Mouse (Mus musculus) right cerebral cortex, adult 2 months (tissue): ENCODE data around the gene Stat3.
A peak's percentile ranks its signal among the peaks of the same experiment; 100 is the strongest.

Experiments
- DNase-seq, 2 experiments: peaks; one replicate each; pipeline ENCODE4 v3.0.0; 2021 to 2022; ENCODE audit warnings: low spot score in 2 of 2

The Stat3 gene

DNA sequence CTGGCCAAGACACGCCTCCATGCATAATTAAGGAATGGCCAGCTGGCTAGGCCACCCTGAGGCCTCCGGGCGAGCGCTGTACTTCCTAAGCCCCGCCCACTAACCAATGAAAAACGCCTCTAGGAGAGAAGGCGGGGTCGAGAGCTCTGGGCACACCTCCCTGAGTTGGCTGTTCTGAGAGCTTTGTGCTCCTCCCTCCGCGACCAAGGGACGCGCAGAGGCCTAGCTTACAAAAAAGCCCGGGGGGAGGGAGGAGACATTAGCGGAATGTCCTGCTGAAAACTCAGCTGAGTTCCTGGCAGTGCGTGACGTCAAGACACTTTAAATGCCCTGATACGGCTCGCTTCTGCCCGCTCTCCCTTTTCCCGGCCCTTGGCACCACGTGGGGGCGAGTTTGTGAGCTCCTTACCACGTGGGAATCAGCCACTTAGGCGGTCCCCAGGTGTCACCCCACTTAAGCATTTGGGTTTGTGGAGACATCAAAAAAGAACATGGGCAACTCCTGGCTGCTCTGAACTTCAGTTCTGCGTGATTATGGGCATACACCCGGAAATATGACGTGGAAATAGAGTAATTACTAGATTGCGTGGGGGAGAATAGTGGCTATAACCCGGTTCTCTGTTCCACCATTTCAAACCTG lies at the start of gene Stat3:
Gene Stat3, minus strand, starts transcription at position 29 of the 640 bp plus-strand sequence.
- peak; percentile 100 for DNase-seq

- DNase-seq, result no peak
These were observed 49.3 kb upstream of the Stat3 start for GRCm38 (mm10) chr11:100988674-100989073.

- DNase-seq, result no peak
These were observed 46.3 kb upstream of the Stat3 start for GRCm38 (mm10) chr11:100985607-100986006.

- DNase-seq, result no peak
These were observed 44.4 kb upstream of the Stat3 start for GRCm38 (mm10) chr11:100983778-100984131.

- DNase-seq, result peak; percentile 83
These were observed 43.9 kb upstream of the Stat3 start for GRCm38 (mm10) chr11:100983125-100983777.

GRCm38 (mm10) chr11:100982087-100982486 lies 42.7 kb upstream of the Stat3 start:
- DNase-seq, result no peak

GRCm38 (mm10) chr11:100981236-100981635 lies 41.9 kb upstream of the Stat3 start:
- no peak for DNase-seq

DNA sequence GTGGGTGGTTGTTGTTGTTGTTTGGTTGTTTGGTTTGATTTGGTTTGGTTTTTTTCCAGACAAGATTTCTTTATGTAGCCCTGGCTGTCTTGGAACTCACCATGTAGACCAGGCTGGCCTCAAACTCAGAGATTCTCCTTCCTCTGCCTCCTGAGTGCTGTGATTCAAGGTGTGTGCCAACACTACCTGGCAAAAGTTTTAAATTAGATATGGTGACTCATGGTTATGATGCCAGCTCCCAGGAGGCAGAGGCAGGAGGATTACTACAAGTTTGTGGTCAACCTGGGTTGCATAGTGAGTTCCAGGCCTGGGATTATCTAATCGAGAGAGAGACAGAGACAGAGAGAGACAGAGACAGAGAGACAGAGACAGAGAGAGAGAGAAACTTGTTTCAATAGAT lies 41.1 kb upstream of the Stat3 start:
- no peak for DNase-seq

GRCm38 (mm10) chr11:100979887-100980286 lies 40.5 kb upstream of the Stat3 start:
- no peak for DNase-seq

DNA sequence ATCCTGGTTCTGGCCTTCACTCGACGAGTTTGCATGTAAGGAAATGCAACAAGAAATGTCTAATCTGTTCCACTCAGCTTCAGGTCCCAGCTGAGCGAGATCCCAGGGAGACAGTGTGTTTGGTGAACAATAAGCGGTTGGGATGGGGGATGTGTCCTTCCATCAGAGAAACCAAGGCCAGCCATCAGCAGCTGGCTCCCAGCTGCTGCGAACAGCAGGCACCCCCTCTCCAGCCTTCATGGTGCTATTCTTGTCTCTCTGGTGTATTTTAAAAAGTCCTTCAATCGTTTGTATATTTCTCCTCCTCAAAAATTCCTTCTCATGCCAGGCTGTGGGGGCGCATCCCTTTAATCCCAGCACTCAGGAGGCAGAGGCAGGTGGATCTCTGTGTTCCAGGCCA lies 35.9 kb upstream of the Stat3 start:
- DNase-seq, result no peak

- no peak for DNase-seq
These were observed 35.1 kb upstream of the Stat3 start for GRCm38 (mm10) chr11:100974381-100974970.

- DNase-seq, result no peak
These were observed 33.9 kb upstream of the Stat3 start for GRCm38 (mm10) chr11:100973245-100973644.

- no peak for DNase-seq
These were observed 32.1 kb upstream of the Stat3 start for GRCm38 (mm10) chr11:100971455-100971854.

- DNase-seq, result peak; percentile 38 to 51
These were observed 31.2 kb upstream of the Stat3 start, which contains the start of gene Cavin1 for GRCm38 (mm10) chr11:100970557-100970937. TSS of gene Cavin1 (minus strand) at chr11:100970887.

DNA sequence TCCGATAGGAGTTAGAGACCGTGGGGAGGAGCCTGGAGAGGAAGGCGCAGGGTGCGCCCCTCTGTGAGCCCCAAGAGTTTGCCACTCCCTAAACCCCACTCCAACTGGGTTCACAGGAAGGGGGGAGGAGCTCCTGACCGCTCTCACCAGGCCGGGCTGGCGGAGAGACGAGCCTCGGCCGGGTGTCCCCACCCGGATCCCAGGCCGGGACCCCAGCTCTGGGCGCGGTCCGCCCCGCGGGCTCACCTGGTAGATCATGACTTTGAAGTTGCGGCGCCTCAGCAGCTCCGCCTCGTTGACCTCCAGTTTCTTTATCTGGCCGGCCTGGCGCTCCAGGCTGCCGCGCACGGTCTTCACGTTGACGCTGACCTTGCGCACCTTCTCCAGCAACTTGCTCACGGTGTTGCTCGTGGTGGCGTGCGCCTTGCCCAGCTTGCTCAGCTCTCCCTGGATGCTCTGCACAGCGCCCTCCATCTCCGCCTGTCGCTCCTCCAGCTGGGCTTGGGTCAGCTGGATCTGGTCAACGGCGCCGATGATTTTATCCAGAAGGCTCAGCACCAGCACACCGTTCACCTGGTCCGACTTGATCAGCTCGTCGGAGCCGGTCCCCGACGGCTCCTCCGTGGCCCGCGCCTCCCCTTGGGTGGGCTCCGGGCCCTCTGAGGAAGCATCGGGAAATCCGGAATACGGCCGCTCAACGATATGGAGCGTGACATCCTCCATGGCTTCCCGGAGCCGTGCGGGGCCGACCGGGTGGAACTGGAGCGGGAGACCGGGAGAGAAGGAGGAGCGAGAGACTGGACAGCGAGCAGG lies 30.6 kb upstream of the Stat3 start:
- DNase-seq, result no peak

GRCm38 (mm10) chr11:100969189-100969743 lies 29.9 kb upstream of the Stat3 start:
- DNase-seq, result no peak

DNA sequence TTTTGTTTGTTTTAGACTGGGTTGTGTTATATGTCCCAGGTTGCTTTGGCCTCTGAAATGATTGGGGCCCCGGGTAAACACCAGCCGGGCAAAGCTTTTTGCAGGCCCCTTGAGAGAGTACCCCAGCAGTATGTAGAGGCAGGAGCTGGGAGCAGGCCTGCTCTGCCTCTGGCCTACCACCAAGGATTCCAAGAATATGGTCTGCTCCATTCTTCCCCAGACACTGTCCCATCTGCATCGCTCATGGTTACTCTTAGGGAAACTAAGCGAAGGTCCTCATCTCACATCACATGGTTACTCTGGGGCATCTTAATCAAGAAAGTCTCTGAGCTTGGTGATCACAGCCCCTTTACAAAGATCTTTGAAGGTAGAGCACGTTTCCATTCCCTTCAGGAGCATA lies 29.2 kb upstream of the Stat3 start:
- no peak for DNase-seq

- no peak for DNase-seq
These were observed 28.6 kb upstream of the Stat3 start for GRCm38 (mm10) chr11:100967881-100968420.

DNA sequence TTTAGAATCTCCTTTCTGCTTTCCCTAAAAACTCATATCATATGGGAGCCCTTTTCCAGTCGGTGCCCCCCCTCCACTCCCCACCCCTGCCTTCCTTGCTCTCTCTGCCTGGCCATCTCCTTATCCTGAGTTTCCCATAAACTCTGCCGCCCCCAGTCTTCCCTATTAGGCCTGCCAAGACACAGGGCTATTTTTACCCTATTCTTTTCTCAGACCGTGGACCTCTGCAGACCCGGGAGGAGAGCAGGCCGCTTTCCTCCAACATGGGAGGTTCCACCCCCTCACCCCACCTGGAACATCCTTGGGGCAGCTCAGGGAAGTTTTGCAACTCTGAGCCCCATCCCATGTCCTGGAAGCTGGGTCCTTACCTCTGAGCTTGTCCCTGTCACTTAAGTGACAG lies 28.0 kb upstream of the Stat3 start:
- no peak for DNase-seq

- DNase-seq, result no peak
These were observed 26.4 kb upstream of the Stat3 start for GRCm38 (mm10) chr11:100965760-100966159.

GRCm38 (mm10) chr11:100964901-100965542 lies 25.7 kb upstream of the Stat3 start:
- no peak for DNase-seq
